Mouse (Mus musculus) lung, postnatal 14 days (tissue): ENCODE results near the gene Dio1.

Source experiments
- DNase-seq: peaks from one replicate; pipeline ENCODE4 v3.0.0; 2021

Gene Dio1

GRCm38 (mm10) chr4:107300371-107300770 lies 6.6 kb downstream of the Dio1 start:
- no peak for DNase-seq

GRCm38 (mm10) chr4:107299779-107300340 lies 7.1 kb downstream of the Dio1 start:
- DNase-seq: no peak

GRCm38 (mm10) chr4:107298071-107298606 lies 8.8 kb downstream of the Dio1 start:
- DNase-seq: no peak

- DNase-seq: peak; percentile 18
Observed at GRCm38 (mm10) chr4:107292273-107292662, 14.7 kb downstream of the Dio1 start.

GRCm38 (mm10) chr4:107291611-107292272 lies 15.2 kb downstream of the Dio1 start:
- DNase-seq: no peak

GRCm38 (mm10) chr4:107287517-107287916 lies 19.5 kb downstream of the Dio1 start:
- no peak for DNase-seq

GRCm38 (mm10) chr4:107286386-107286785 lies 20.6 kb downstream of the Dio1 start:
- no peak for DNase-seq

GRCm38 (mm10) chr4:107285446-107286200 lies 21.3 kb downstream of the Dio1 start:
- no peak for DNase-seq

- no peak for DNase-seq
Observed at GRCm38 (mm10) chr4:107280843-107281475, 26.0 kb downstream of the Dio1 start.

GRCm38 (mm10) chr4:107278188-107278707 lies 28.7 kb downstream of the Dio1 start:
- no peak for DNase-seq

- DNase-seq: no peak
Observed at GRCm38 (mm10) chr4:107274511-107274910, 32.5 kb downstream of the Dio1 start.

- no peak for DNase-seq
Observed at GRCm38 (mm10) chr4:107273683-107274082, 33.3 kb downstream of the Dio1 start.

GRCm38 (mm10) chr4:107260001-107260400 lies 47.0 kb downstream of the Dio1 start:
- no peak for DNase-seq

GRCm38 (mm10) chr4:107254414-107254813 lies 52.6 kb downstream of the Dio1 start:
- no peak for DNase-seq

GRCm38 (mm10) chr4:107253125-107254091 lies 53.6 kb downstream of the Dio1 start, which contains the start of the genes Lrrc42 and Hspb11:
Gene Lrrc42, minus strand, starts transcription at chr4:107253532.
Gene Hspb11, plus strand, starts transcription at chr4:107253593.
- DNase-seq: peak; percentile 96

- no peak for DNase-seq
Observed at GRCm38 (mm10) chr4:107252522-107252921, 54.4 kb downstream of the Dio1 start.

- peak; percentile 62 for DNase-seq
Observed at GRCm38 (mm10) chr4:107250494-107250893, 56.5 kb downstream of the Dio1 start.

- peak; percentile 22 for DNase-seq
Observed at GRCm38 (mm10) chr4:107249471-107249870, 57.5 kb downstream of the Dio1 start.

GRCm38 (mm10) chr4:107248061-107248460 lies 58.9 kb downstream of the Dio1 start:
- no peak for DNase-seq

GRCm38 (mm10) chr4:107247110-107247509 lies 59.9 kb downstream of the Dio1 start:
- DNase-seq: no peak

- DNase-seq: no peak
Observed at GRCm38 (mm10) chr4:107246040-107246439, 60.9 kb downstream of the Dio1 start.

- no peak for DNase-seq
Observed at GRCm38 (mm10) chr4:107245368-107245767, 61.6 kb downstream of the Dio1 start.
